Mouse (Mus musculus) cerebellum, adult 2 months (tissue): ENCODE measurements around the gene Pex11g.
A peak's percentile ranks its signal among the peaks of the same experiment; 100 is the strongest.

Experiments used
- CTCF ChIP-seq: fragments of 200-500 bp; IDR thresholded peaks from 2 replicates; pipeline ENCODE4 v1.5.1; 2011; ENCODE audit warnings: low read depth, mild to moderate bottlenecking, control low read depth, low read length, moderate library complexity, borderline replicate concordance; ENCODE audit not compliant: insufficient read depth
- POLR2A ChIP-seq: fragments of 200-500 bp; IDR thresholded peaks from 2 replicates; pipeline ENCODE4 v1.6.1; 2011; ENCODE audit warnings: low read length, control low read depth, borderline replicate concordance; ENCODE audit not compliant: insufficient read depth

- peak; percentile 17; the same call in 1 of the 2 replicates for TF ChIP-seq CTCF
- TF ChIP-seq POLR2A, result no peak
Observed at GRCm38 (mm10) chr8:3439510-3439909, 28.0 kb downstream of the Pex11g start.
